Mouse (Mus musculus) kidney, adult 2 months (tissue): Measurements from ENCODE around the gene Mlxipl.

Experiments
- CTCF ChIP-seq: fragments of 200-500 bp; conservative IDR thresholded peaks from 2 replicates; pipeline ENCODE4 v1.5.1; 2011; ENCODE audit warnings: low read depth, mild to moderate bottlenecking, control low read depth, low read length, moderate library complexity, mixed read lengths; ENCODE audit not compliant: insufficient read depth, insufficient read length
- POLR2A ChIP-seq: fragments of 200-500 bp; IDR thresholded peaks from one replicate; pipeline ENCODE4 v1.6.1; 2011; ENCODE audit warnings: low read depth, low read length, control low read depth

- peak; percentile 36; the same call in 1 of the 2 replicates for TF ChIP-seq CTCF
- TF ChIP-seq POLR2A: no peak
These were observed at the start of gene Mlxipl for GRCm38 (mm10) chr5:135089653-135090052.
